Mouse (Mus musculus): ENCODE data around the gene Gm5168. TPM values are rescaled to one million over a fixed set of nuclear protein-coding genes. Genes with fewer than 3 reads are reported as not detected.
"Not testable (repeated sequence)": the region's sequence is repeated elsewhere in the genome, so short reads cannot be mapped to it uniquely, and the experiment has no call there.

Gm5168 gene
- polyA plus RNA-seq (2012; rRNA removed), result not detected in 2 replicates

DNA sequence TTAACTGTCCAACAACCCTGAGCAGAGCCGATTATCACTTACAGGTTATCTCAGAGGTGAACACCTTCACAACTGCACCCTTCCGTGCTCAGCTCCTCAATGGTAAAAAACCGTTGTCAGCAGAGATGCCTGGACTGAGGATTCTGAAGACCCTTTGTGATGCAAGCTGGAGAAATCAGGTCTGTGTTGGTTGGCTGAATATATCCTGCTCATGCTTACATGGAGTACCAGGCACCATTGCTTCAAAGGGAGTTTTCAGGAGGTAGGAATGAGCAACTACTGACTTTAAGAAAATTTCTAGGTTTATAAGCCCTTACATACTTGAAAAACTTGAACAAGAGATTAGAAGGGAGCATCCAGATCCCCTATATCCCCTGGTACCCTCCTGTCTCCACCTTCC, at the start of gene Gm5168:
Gene Gm5168 (minus strand): TSS at position 101 of the 400 bp plus-strand sequence.
- 71% methylated on average over 1 of the region's 3 CpGs for WGBS
- not testable (repeated sequence) for DNase-seq (ENCODE audit: low read depth, low spot score)

Other genes starting within 250 kb of the Gm5168 start
- not detected in 2 replicates for gene Gm2012, start 180.3 kb upstream of the Gm5168 start, polyA plus RNA-seq (2012; rRNA removed)